ENCODE assay signal across 8 mouse cellular contexts in genomic region chr8:109917277-109917676, GRCm38 (mm10). TPM values are rescaled to one million over a fixed set of nuclear protein-coding genes. Genes with fewer than 3 reads are reported as not detected.
DNase-seq lines count a peak whose midpoint lies in the region; TF ChIP-seq lines count a peak whose summit lies in the region.

No protein-coding gene starts in this region.

- intact Hi-C loops in gastrocnemius, postnatal 14 days (cut with DNase I; ENCODE audit: low total_unique reads) = loop anchor here (5.0 kb wide), 1 partner anchor 65 kb away; no protein-coding TSS in a partner anchor

- no peaks in the 10 kb centered on the region; the same call in 1 of the 2 replicates for H3K4me1 ChIP-seq in cerebellum, adult 2 months (ENCODE audit: control insufficient read depth, insufficient read depth, low read length)

- no peak overlapping the region for H3K4me3 ChIP-seq in cerebellum, adult 2 months (replicated peaks; ENCODE audit: insufficient read depth, low read depth, low read length)

- peak; percentile 72 for TF ChIP-seq CTCF in cerebellum, adult 2 months (IDR thresholded peaks at IDR 0.05; ENCODE audit: borderline replicate concordance, insufficient read depth, low read depth, low read length)

- no peaks in the 10 kb centered on the region for H3K27me3 ChIP-seq in cerebellum, adult 2 months (ENCODE audit: control insufficient read depth, insufficient read depth, low read length)

- WGBS in cerebellum, adult 2 months = 45% methylated on average over 4 of the region's 4 CpGs

- no peak for TF ChIP-seq POLR2A in cerebellum, adult 2 months (IDR thresholded peaks at IDR 0.05; ENCODE audit: borderline replicate concordance, insufficient read depth, low read length)

- no peak overlapping the region for H3K27ac ChIP-seq in cerebellum, adult 2 months (ENCODE audit: insufficient read depth, low read length)

- peak; percentile 29 for DNase-seq in left cerebral cortex, adult 11 months (ENCODE audit: low spot score)
- no peak for DNase-seq in left cerebral cortex, adult 8-10 months (ENCODE audit: low spot score in 2 of 2)
- peak; percentile 6 for DNase-seq in MEL-GATA-1-ER (ENCODE audit: extremely low read depth, low read depth)
- DNase-seq in cerebellum, adult 2 months = peak; percentile 41 to 46
- DNase-seq in gastrocnemius, postnatal 14 days = peak; percentile 31
- peak; percentile 66 for DNase-seq in layer of hippocampus, adult 11-12 months (ENCODE audit: low spot score)
- peak; percentile 82 for DNase-seq in lung, postnatal 36 days
- DNase-seq in testis, postnatal 10 days (ENCODE audit: low spot score) = peak; percentile 47

RNA-seq across cellular contexts. Expression of gene Marveld3, which starts 44.7 kb away (rescaled TPM):
- under 1 TPM; 0.49 to 0.78 (median 0.68) TPM for total RNA-seq in left cerebral cortex, adult 8-10 months (2022)
- polyA plus RNA-seq in cerebellum, adult 2 months (2012; rRNA removed) = 0.21 and 0.33 TPM in 2 replicates
- under 1 TPM in 1 of 2 experiments, not detected in 1; 0.43 TPM for total RNA-seq in gastrocnemius, postnatal 14 days (2021)

RNA-seq across cellular contexts. Expression of gene Phlpp2, which starts 48.9 kb away (rescaled TPM):
- 10 to 100 TPM; 32.5 to 35.5 (median 33.5) TPM for total RNA-seq in left cerebral cortex, adult 8-10 months (2022)
- 19.2 TPM in 2 replicates for polyA plus RNA-seq in cerebellum, adult 2 months (2012; rRNA removed)
- 1 to 10 TPM; 2.5 to 2.8 TPM for total RNA-seq in gastrocnemius, postnatal 14 days (2021)

Comparison
In these comparisons a context has a peak if more than half of its experiments do, and no peak if none do; other contexts are left out.
1. DNase-seq: peak in left cerebral cortex, adult 11 months (single experiment), MEL-GATA-1-ER (single experiment), cerebellum, adult 2 months (2 of 2), gastrocnemius, postnatal 14 days (single experiment), layer of hippocampus, adult 11-12 months (single experiment), lung, postnatal 36 days (single experiment) and testis, postnatal 10 days (single experiment); none in left cerebral cortex, adult 8-10 months (0 of 2).
2. RNA of gene Phlpp2, which starts 48.9 kb away (total RNA-seq): 32.5 to 35.5 TPM in left cerebral cortex, adult 8-10 months; 2.5 to 2.8 TPM in gastrocnemius, postnatal 14 days; every median in the first group is over 4 times any median in the second.